Mouse (Mus musculus): Measurements from ENCODE around the gene Piga. TPM values are rescaled to one million over a fixed set of nuclear protein-coding genes. Genes with fewer than 3 reads are reported as not detected.

The Piga gene
- polyA plus RNA-seq, 1 experiment = 8.0 TPM

GRCm38 (mm10) chrX:164432682-164433081 is 13.1 kb downstream of the Piga start:
- Histone ChIP-seq H3K36me3 (ENCODE audit: control insufficient read depth, insufficient read depth, low read length) (no peaks in the 10 kb centered on the region), H3K27me3 (ENCODE audit: control insufficient read depth, insufficient read depth, low read length) (no peaks in the 10 kb centered on the region)

GRCm38 (mm10) chrX:164436709-164437108 is 17.1 kb downstream of the Piga start, which contains the start of gene Asb11:
Asb11 (plus strand) TSS chrX:164436994.
- TF ChIP-seq POLR2A (IDR thresholded peaks at IDR 0.05; ENCODE audit: control insufficient read depth, low read depth, low read length) = no peak
- TF ChIP-seq CTCF (IDR thresholded peaks at IDR 0.05; ENCODE audit: control insufficient read depth, insufficient read depth, insufficient replicate concordance, low read depth, low read length) = no peak
- H3K27me3 ChIP-seq (ENCODE audit: control insufficient read depth, insufficient read depth, low read length) = no peaks in the 10 kb centered on the region
- H3K4me1 ChIP-seq (ENCODE audit: control insufficient read depth, insufficient read depth, low read length) = no peaks in the 10 kb centered on the region
- no peaks in the 10 kb centered on the region for H3K36me3 ChIP-seq (ENCODE audit: control insufficient read depth, insufficient read depth, low read length)
- peak within 1 kb of the TSS; percentile 50 for H3K4me3 ChIP-seq (ENCODE audit: control insufficient read depth, low read depth, low read length)
- H3K27ac ChIP-seq (ENCODE audit: control insufficient read depth, insufficient read depth, low read depth, low read length) = no peak within 1 kb of the TSS

More at GRCm38 (mm10) chrX:164432682-164433081, 13.1 kb downstream of the Piga start:
- TF ChIP-seq POLR2A (IDR thresholded peaks at IDR 0.05; ENCODE audit: control insufficient read depth, low read depth, low read length) (no peak), CTCF (IDR thresholded peaks at IDR 0.05; ENCODE audit: control insufficient read depth, insufficient read depth, insufficient replicate concordance, low read depth, low read length) (no peak)
- H3K27ac ChIP-seq (ENCODE audit: control insufficient read depth, insufficient read depth, low read depth, low read length) = no peak overlapping the region
- H3K4me1 ChIP-seq (ENCODE audit: control insufficient read depth, insufficient read depth, low read length) = no peaks in the 10 kb centered on the region
- no peak overlapping the region for H3K4me3 ChIP-seq (ENCODE audit: control insufficient read depth, low read depth, low read length)

GRCm38 (mm10) chrX:164439462-164439861 is 19.9 kb downstream of the Piga start:
- no peak for TF ChIP-seq POLR2A (IDR thresholded peaks at IDR 0.05; ENCODE audit: control insufficient read depth, low read depth, low read length)
- no peak for TF ChIP-seq CTCF (IDR thresholded peaks at IDR 0.05; ENCODE audit: control insufficient read depth, insufficient read depth, insufficient replicate concordance, low read depth, low read length)
- no peaks in the 10 kb centered on the region for H3K36me3 ChIP-seq (ENCODE audit: control insufficient read depth, insufficient read depth, low read length)
- H3K4me1 ChIP-seq (ENCODE audit: control insufficient read depth, insufficient read depth, low read length) = no peaks in the 10 kb centered on the region
- H3K27me3 ChIP-seq (ENCODE audit: control insufficient read depth, insufficient read depth, low read length) = no peaks in the 10 kb centered on the region
- no peak overlapping the region for H3K4me3 ChIP-seq (ENCODE audit: control insufficient read depth, low read depth, low read length)
- H3K27ac ChIP-seq (ENCODE audit: control insufficient read depth, insufficient read depth, low read depth, low read length) = no peak overlapping the region

- no peaks in the 10 kb centered on the region for H3K36me3 ChIP-seq (ENCODE audit: control insufficient read depth, insufficient read depth, low read length)
- H3K27ac ChIP-seq (ENCODE audit: control insufficient read depth, insufficient read depth, low read depth, low read length) = no peak overlapping the region; the same call in 1 of the 2 replicates
- TF ChIP-seq POLR2A (IDR thresholded peaks at IDR 0.05; ENCODE audit: control insufficient read depth, low read depth, low read length) = no peak
- TF ChIP-seq CTCF (IDR thresholded peaks at IDR 0.05; ENCODE audit: control insufficient read depth, insufficient read depth, insufficient replicate concordance, low read depth, low read length) = no peak
- no peaks in the 10 kb centered on the region for H3K4me1 ChIP-seq (ENCODE audit: control insufficient read depth, insufficient read depth, low read length)
- H3K4me3 ChIP-seq (ENCODE audit: control insufficient read depth, low read depth, low read length) = no peak overlapping the region
- no peaks in the 10 kb centered on the region for H3K27me3 ChIP-seq (ENCODE audit: control insufficient read depth, insufficient read depth, low read length)
Measured at GRCm38 (mm10) chrX:164440140-164440539, 20.6 kb downstream of the Piga start.

GRCm38 (mm10) chrX:164440703-164441102 is 21.1 kb downstream of the Piga start:
- Histone ChIP-seq H3K4me1 (ENCODE audit: control insufficient read depth, insufficient read depth, low read length) (no peaks in the 10 kb centered on the region), H3K27me3 (ENCODE audit: control insufficient read depth, insufficient read depth, low read length) (no peaks in the 10 kb centered on the region), H3K36me3 (ENCODE audit: control insufficient read depth, insufficient read depth, low read length) (no peaks in the 10 kb centered on the region), H3K4me3 (ENCODE audit: control insufficient read depth, low read depth, low read length) (no peak overlapping the region), H3K27ac (ENCODE audit: control insufficient read depth, insufficient read depth, low read depth, low read length) (peak overlapping the region; percentile 29)
- TF ChIP-seq POLR2A (IDR thresholded peaks at IDR 0.05; ENCODE audit: control insufficient read depth, low read depth, low read length) = no peak
- no peak for TF ChIP-seq CTCF (IDR thresholded peaks at IDR 0.05; ENCODE audit: control insufficient read depth, insufficient read depth, insufficient replicate concordance, low read depth, low read length)

GRCm38 (mm10) chrX:164441306-164441705 is 21.7 kb downstream of the Piga start:
- Histone ChIP-seq H3K27ac (ENCODE audit: control insufficient read depth, insufficient read depth, low read depth, low read length) (no peak overlapping the region), H3K27me3 (ENCODE audit: control insufficient read depth, insufficient read depth, low read length) (no peaks in the 10 kb centered on the region), H3K36me3 (ENCODE audit: control insufficient read depth, insufficient read depth, low read length) (no peaks in the 10 kb centered on the region), H3K4me3 (ENCODE audit: control insufficient read depth, low read depth, low read length) (no peak overlapping the region), H3K4me1 (ENCODE audit: control insufficient read depth, insufficient read depth, low read length) (no peaks in the 10 kb centered on the region)
- TF ChIP-seq POLR2A (IDR thresholded peaks at IDR 0.05; ENCODE audit: control insufficient read depth, low read depth, low read length) (no peak), CTCF (IDR thresholded peaks at IDR 0.05; ENCODE audit: control insufficient read depth, insufficient read depth, insufficient replicate concordance, low read depth, low read length) (no peak)

GRCm38 (mm10) chrX:164445601-164446000 is 26.0 kb downstream of the Piga start:
- H3K27me3 ChIP-seq (ENCODE audit: control insufficient read depth, insufficient read depth, low read length) = no peaks in the 10 kb centered on the region

More at GRCm38 (mm10) chrX:164445601-164446000, 26.0 kb downstream of the Piga start:
- Histone ChIP-seq H3K27ac (ENCODE audit: control insufficient read depth, insufficient read depth, low read depth, low read length) (no peak overlapping the region), H3K36me3 (ENCODE audit: control insufficient read depth, insufficient read depth, low read length) (no peaks in the 10 kb centered on the region), H3K4me3 (ENCODE audit: control insufficient read depth, low read depth, low read length) (no peak overlapping the region), H3K4me1 (ENCODE audit: control insufficient read depth, insufficient read depth, low read length) (no peaks in the 10 kb centered on the region)
- TF ChIP-seq CTCF (IDR thresholded peaks at IDR 0.05; ENCODE audit: control insufficient read depth, insufficient read depth, insufficient replicate concordance, low read depth, low read length) (no peak), POLR2A (IDR thresholded peaks at IDR 0.05; ENCODE audit: control insufficient read depth, low read depth, low read length) (no peak)
